Mouse (Mus musculus) frontal cortex, postnatal 25 days (tissue): Measurements from ENCODE around the gene Rps6ka1.
"Not testable (repeated sequence)": the region's sequence is repeated elsewhere in the genome, so short reads cannot be mapped to it uniquely, and the experiment has no call there.

ENCODE experiments used
- DNase-seq, 2 experiments: peaks; one replicate each; pipeline ENCODE4 v3.0.0; 2022; ENCODE audit warnings: low spot score in 2 of 2

Rps6ka1 gene

DNA sequence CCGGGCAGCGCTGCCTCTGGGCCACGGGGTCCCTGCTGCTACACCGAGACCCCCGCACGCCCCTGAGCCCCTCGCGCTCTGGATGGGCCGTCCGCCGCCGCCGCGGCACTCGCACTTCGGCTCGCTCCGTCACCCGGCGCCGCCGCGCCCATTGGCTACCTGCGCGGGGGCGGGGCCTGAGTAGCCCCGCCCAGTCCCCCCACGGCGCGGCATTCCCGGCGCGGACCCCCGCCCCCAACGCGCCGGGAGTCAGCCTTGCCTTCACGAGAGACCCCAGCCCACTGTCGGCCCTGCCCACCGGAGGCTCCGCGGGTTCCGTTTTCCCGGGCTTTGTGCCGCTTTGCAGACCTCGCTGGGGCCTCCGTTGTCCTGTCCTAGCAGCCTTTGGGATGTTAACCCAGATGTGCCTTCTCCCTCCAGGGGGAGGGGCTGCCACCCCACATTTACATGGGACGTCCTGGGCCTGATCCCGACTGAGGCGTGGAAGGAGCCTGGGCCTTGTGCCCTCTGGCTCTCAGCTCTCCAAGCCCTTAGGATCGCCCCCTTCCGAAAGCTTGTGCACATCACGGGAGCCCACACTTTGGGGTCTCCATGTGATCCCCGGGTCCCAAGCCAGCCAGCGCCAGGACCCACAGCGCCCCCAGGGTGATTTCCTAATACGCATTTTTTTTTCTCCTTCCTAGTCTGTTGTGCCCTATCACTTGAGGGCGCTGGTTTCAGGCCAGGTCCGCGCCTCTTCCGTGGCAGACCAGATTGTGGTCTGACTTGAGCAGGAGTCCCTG, at the start of gene Rps6ka1:
Gene Rps6ka1 (minus strand): TSS at position 126 of the 782 bp plus-strand sequence.
- peak; percentile 36 to 51 for DNase-seq

DNA sequence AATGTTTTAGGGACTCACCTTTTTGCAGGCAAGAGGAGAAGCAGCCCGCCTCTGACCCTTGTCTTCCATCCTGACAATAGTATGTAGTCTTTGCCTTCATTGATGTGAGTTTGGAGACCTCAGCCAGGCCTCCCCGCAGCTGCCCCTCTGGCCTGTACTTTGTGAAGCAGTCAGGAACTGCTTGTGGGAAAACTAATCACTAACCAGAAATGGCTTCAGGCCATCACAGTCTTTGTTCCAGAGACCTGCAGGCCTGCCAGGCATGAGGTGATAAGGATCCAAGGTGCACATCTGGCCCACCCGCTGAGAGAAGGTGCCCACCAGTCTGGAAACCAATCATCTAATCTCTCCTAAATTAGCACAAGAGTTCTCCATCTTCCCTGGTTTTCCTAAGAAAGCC, 44.2 kb upstream of the Rps6ka1 start:
- no peak for DNase-seq

DNA sequence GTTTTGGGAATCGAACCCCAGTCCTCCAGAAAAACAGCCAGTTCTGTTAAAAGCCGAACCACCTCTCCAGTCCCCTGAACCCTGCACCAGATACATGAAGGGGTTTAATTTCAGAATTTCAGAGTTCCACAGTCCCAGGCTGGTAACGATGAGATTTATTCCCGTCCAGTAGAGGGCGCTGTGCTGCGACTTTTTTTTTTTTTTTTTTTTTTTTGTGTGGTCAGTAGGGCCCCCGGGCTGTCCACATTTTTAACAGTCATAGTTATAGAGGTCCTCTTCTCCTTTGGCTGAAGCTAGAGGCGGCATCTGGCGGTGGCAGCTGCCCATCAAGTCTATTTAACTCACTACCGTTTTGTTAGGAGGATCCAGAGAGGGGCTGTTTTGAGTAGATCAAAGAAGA, 43.8 kb upstream of the Rps6ka1 start:
- no peak for DNase-seq

DNA sequence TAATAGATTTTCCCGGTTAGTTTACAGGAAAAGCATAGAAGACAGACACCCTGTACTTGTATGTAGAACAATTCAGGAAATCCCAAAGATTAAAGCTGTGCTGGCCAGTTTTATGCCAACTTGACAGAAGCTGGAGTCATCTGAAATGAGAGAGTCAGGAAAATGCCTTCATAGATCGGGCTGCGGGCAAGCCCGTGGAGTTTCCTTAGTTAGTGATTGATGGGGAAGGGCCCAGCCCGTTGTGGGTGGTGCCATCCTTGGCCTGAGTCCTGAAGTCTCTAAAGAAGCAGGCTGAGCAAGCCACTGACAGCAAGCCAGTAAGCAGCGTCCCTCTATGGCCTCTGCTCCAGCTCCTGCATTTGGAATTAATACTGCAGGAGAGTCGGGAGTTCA, 41.7 kb upstream of the Rps6ka1 start:
- DNase-seq: no peak

DNA sequence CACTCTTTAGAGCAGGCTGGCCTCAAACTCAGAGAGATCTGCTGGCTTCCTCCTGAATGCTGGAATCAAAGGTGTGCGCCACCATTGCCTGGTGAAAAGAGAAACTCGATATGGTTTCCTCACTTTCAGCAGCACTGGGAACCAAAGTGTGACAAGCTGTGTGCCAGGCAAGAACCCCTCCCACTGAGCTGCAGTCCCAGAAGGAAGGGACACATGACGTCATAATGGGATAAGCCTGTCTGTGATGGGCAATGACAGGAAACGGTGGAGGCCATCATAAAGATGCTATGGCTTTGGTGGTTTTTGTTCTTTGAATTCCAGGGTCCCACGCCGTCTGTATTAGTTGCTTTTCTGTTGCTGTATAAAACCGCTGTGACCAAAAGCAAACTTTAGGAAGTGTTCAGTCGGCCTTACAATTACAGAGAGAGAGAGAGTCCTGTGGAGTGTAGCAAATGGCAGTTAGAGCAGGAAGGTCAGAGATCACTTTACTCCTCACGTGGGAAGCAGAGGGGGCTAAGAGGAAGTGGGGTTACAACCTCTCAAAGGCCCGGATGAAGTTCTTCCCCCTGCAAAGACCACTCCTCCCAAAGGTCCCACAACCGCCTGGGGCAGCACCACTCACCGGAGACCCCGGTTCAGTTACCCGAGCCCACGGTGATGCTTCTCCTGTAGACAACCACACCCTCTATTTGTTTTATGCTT, 41.1 kb upstream of the Rps6ka1 start:
- no peak for DNase-seq

DNA sequence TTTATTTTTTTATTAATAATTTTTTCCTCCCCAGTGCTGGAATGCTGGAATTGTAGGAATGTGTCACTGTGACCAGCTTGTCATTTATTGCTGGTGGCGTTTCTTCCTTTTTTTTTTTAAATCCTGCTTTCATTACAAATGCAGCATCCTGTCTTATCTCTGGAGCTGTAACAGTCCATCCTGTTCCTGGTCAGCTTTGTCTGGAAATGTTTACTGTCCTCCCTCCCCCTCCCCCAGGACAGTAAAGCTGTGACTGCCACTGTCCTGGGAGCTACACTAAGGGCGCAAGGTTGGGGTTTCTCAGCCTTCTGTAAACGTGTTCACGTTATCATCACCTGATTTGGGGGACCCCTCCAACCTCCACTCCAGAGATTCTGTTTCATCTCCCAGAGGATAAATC, 37.6 kb upstream of the Rps6ka1 start:
- no peak for DNase-seq

DNA sequence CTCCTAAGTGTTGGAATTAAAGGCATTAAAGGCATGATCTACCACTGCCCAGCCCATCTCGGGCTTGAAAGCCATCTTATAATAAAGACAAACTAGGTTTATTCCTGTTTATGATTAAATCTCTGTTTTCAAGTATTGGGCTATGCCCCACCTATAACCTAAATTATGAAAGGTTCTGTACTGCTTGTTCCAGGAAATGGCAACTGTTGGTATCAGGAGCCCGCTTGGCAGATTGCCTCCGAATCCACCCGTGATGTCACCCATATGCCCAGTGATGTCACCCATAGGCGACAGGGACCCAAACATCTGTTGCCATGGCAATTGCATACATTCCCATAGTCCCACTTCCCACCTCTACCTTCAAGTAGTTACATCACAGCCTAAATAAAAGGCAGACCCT, 36.1 kb upstream of the Rps6ka1 start:
- no peak for DNase-seq

DNA sequence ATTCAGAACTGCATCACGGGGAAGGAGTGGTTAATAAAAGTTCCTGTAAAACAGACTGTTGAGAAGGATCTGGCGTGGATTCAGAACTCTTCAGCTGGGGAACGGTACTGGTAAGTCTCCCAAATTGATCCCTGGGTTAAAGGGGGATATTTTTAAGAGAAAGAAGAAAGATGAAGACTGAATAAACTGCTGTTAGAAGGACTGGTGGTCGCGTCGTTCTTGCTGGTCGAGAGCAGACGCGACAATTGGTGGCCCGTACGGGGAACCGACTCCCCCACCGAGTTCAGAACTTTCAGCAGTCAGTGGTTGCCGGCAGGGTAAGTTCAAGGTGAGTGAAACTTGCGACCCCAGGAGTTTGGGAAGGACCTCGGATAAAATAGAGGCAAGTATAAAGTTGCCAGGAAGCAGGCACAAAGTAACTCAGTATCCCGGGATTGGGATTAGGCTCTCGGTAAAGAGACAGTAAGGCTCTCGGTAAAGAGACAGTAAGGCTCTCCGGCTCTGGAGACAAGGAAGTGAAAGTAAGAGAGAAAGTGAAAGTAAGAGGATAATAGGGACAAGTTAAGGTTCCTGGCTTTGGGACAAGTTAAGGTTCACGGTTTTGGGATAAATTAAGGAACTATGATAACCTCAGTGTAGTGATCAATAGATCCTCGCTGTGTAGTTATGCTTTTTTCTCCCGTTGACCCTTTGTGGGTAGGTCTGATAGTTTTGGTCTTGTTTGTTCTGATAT, 30.7 kb upstream of the Rps6ka1 start:
- DNase-seq: peak in 1 of 2 experiments; percentile 26

DNA sequence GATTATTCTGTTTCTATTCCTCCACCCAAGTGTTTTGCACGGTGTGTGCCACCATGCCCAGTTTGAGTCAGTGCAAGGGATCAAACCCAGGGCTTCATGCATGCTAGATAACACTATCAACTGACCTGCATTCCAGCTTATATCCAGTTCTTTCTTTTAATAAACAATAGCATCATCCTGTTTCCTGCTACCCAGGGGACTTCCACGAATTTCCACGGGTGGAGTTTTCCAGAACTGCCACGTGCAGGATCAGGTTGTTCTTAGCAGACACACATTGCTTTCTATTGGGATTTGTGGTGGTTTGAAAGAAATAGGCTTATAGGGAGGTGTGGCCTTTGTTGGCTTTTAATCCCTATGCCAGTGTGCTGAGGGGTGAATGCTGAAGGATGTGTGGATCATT, 24.4 kb upstream of the Rps6ka1 start:
- no peak for DNase-seq

DNA sequence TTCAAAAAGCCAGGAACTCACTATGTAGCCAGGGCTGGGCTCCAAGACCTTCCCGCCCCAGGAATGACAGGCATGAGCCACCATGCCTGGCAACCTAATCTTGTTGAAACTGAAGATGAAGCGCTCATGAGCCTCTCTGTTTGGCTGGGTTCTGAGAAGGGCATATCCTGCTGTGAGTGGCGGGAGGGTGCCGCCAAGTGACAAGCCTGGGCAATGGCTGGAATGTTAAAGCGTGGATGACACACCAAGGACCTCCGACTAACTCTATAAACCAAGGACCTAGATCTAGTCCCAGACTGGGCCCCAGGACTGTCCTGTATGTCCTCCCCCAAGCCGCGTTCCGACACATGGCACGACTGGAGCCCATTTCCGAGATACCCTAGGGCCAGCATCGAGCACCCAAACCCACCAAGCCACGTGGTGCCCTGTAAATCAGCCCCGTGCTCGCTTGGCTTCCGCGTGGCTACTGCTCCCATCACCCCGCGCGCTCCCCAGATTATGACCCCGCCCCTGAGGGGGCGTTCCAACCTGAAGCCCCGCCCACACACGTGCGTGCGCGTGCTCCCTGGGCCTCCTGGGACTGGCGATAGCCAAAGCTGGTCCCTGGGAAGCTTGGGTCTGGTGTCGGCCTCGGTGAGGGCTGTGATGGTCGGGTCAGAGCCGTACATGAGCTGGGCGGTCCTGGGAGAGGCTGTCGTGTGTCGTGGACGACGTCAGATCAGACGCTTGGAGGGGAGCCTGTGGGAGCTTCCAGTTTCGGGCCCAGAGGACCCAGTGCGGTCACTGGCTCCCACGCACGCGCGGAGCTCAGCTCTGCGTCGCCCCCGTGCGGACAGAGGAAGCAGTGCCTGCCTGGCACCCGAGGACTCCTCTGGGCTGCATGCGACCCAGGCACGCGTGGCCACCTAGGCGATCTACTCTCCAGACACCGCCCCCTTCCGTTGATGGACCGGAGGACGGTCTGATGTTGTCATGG, 22.9 kb upstream of the Rps6ka1 start:
- DNase-seq: peak; percentile 89 to 93

DNA sequence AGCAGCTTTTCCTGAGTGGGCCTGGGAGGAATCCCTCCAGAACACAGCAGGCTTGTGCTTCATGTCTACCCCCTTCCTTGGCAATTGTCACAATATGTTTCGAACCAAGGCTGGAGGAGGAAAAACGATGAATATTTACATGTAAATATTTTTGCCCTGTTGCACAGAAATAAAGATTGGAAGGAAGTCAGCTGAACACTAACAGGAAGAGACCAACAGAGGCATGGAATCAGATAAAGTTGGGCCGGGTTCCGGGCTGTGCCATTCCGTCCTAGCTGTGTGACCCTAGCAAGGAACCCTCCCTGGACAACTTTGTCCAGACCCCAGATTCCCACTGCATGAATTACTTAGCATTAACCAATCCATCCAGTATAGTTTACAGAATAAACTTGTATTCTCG, 20.5 kb upstream of the Rps6ka1 start:
- DNase-seq: no peak

DNA sequence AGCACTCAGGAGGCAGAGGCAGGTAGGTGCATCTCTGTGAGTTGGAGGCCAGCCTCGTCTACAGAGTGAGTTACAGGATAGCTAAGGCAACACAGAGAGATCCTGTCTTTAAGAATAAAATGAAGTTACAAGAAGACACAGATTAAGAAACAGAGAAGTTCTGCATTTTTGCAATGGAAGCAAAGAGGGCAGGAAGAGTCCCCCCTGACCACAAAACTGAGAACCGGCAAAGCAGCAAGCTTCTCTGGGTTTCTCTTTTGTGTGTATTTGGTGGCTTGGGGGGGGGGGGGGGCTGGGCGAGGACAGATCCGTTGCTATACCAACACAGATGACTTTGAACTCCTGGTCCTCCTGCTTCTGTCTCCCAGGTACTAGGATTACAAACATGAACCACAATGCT, 19.5 kb upstream of the Rps6ka1 start:
- no peak for DNase-seq

DNA sequence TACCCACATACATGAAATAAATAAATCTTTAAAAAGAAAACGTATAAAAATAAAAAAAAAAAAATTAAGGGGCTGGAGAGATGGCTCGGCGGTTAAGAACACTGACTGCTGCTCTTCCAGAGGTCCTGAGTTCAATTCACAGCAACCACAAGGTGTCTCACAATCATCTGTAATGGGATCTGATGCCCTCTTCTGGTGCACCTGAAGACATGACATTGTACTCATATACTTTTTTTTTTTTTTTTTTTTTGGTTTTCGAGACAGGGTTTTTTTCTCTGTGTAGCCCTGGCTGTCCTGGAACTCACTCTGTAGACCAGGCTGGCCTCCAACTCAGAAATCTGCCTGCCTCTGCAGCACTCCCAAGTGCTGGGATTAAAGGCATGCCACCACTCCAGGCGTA, 18.7 kb upstream of the Rps6ka1 start:
- DNase-seq: not testable (repeated sequence)

DNA sequence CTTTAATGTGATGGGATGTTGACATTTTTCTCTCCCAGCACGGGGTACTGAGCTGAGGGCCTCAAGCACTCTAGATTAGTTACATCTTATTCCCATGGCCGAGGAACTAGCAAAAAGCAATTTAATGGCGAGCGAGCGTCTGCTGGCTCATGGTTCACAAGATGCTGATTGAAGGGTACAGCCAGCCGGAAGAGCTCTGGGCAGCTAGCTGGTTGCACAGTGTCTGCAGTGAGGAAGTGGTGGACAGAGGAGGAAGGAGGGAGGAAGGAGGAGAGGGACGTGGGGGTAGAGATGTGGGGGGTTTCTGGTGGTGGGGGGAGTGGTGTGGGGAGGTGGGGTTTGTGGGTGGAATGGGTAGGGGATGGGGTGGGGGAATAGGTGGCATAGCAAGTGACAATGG, 17.6 kb upstream of the Rps6ka1 start:
- DNase-seq: no peak

DNA sequence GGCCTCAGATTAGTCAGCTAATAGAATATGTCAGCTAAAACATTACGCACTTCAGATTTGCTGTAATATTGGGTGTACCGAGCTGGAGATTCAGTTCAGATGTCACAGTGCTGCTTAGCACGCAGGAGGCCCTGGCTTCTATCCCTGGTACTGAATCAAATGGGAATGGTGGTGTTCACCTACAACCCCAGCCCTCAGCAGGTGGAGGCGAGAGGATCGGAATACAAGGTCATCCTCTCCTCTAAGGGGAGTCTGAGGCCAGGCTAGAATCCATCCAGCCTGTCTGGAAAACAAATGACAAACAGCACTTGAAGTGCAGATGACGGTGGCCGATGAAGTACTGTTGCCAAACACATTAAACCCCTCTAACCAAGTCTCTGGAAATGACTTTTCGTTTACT, 16.7 kb upstream of the Rps6ka1 start:
- no peak for DNase-seq

DNA sequence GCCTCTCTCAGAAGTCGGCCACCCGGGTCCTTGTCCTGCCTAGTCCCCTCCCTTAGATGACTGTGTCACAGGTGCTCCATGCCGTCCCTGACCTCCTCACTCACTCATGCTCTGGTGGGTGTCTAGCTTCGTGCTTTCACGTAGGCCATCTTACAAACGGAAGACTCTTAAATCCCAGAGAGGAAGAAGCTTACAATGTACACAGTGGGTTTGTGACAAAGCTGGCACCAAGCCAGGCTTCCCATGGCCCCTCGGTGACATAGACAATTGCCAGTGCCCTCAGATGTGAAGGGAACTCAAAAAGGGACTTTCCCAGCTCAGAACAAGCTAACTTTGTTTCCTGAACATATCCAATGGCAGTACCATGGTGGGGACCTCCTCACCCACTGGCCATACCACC, 15.8 kb upstream of the Rps6ka1 start:
- no peak for DNase-seq

DNA sequence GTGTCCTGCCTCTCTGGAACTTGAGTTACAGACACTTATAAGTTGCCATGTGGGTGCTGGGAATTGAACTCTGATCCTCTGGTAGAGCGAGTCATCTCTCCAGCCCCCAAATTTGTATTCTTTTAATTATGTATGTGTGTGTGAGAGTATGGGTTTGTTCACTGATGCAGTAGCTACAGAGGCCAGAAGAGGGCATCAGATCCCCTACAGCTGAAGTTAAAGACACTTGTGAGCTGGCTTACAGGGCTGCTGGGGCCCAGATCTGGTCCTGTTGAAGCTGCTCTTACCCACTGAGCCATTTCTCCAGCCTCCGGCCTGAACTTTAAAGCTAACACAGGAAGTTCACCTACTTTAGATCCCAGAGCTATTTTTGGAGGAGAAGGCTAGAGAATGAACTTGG, 14.9 kb upstream of the Rps6ka1 start:
- DNase-seq: no peak

DNA sequence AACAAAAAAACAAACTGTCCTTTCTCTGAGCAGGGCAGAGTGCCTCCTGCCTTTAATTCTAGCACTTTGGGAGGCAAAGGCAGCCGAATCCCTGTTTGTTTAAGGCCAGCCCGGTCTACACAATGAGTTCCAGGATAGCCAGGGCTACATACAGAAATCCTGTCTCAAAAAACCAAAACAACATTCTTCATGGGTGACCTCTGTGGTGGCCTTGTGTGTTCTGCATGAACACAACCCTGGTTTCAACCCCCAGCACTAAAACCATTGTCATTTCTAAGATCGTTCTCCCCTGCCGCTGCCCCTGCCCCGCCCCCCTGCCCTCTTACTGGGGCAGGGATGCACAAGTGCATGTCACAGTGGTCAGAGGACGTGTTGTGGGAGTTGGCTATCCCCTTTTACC, 13.3 kb upstream of the Rps6ka1 start:
- no peak for DNase-seq

DNA sequence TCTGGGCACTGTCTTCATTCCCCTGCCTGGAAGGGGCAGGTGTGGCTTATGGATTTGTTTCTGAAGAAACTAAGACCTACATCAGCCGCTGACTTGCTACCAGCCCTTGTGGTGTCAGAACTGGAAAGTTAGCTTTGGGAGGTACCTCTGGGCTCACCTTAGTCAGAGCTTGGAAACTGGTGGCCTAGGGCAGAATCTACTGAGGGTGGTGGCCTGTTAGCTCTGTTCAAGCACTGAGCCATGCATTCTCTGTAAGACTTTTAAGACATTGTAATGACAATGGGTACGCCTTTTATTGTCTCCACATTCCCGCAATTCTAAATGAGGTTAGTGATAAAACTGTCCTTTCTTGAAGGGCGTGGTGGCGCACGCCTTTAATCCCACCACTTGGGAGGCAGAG, 12.8 kb upstream of the Rps6ka1 start:
- DNase-seq: no peak

DNA sequence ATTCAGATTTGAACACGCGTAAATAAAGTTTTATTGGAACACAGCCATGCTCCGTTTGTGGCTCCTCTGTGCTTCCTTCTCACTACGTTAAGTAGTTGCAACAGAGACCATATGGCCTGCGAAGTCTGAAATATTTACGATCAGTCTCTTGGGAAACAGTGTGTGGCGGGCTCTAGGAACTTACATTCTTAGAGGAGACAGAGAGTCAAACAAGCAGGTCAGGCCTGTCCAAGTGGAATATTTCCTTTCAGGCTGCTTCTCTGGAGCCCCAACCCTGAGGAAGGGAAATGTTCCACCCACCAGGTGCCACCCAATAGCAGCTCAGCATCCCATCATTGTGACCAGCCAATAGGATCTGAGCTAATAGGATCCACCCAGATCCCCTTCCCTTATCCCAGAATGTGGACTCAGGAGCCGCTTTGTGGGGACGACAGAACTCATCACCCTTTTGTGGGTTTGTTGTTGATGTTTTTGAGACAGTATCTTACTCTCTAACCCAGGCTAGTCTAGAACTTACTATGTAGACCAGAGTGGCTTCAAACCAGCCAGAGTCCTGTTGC, 11.7 kb upstream of the Rps6ka1 start:
- DNase-seq: no peak

DNA sequence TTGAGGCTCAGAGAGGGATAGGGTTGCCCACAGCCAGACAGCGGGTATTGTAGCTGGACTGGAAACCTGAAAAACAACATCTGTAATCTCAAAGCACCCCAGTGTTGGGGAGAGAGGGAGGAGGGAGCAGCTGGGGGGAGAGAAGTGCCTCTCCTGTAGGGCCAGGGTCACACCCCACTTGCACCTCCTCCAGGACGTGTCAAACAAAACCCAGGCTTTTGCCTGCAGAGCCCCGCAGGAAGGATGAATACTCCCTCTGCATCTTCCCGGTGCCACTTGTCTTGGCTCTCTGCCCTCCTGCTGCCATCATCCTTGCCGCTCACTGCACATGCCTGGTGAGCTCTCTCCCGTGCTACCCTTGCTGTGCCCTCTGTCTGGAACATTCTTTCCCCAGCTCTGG, 10.6 kb upstream of the Rps6ka1 start:
- DNase-seq: no peak
